Comparison of ENCODE assay signal across 19 mouse cellular contexts in genomic region chr4:101236797-101237196, GRCm38 (mm10). TPM values are rescaled to one million over a fixed set of nuclear protein-coding genes. Genes with fewer than 3 reads are reported as not detected.
DNase-seq lines count a peak whose midpoint lies in the region; ATAC-seq and TF ChIP-seq lines count a peak whose summit lies in the region.
"Had no signal": no experiment of that assay in that cellular context is flagged by ENCODE, and none has a peak within 500 bp of the region (broad histone marks: within the 10 kb centered on the region; RNA-seq: fewer than 3 reads in every experiment).

No protein-coding gene starts in this region.

- no peak for ATAC-seq in liver, embryonic 12.5 days
- ATAC-seq: forebrain, embryonic 13.5 days had no signal

- WGBS in heart, adult 2 months: 48% methylated on average over 6 of the region's 6 CpGs
- WGBS in liver, embryonic 12.5 days (ENCODE audit: insufficient replicate concordance): 45% methylated on average over 6 of the region's 6 CpGs
- WGBS in midbrain, embryonic 10.5 days: 87% methylated on average over 6 of the region's 6 CpGs

- TF ChIP-seq CTCF in heart, adult 2 months (IDR thresholded peaks at IDR 0.05): no peak

- peaks cover 15% of the 10 kb centered on the region for H3K79me2 ChIP-seq in heart, adult 2 months (replicated peaks; ENCODE audit: control insufficient read depth, insufficient read depth, low read length)

- H3K27ac ChIP-seq in heart, adult 2 months: peak overlapping the region; percentile 52; the same call in 1 of the 2 replicates
- H3K27ac ChIP-seq in liver, embryonic 12.5 days: no peak overlapping the region
- H3K27ac ChIP-seq in midbrain, embryonic 10.5 days (replicated peaks): no peak overlapping the region
- H3K27ac ChIP-seq: forebrain, embryonic 13.5 days; layer of hippocampus, adult 2 months; macrophage; midbrain, embryonic 12.5 days; neural tube, embryonic 13.5 days had no signal

- peaks cover 18% of the 10 kb centered on the region for H3K4me1 ChIP-seq in heart, adult 2 months (ENCODE audit: control insufficient read depth, insufficient read depth, low read length)
- peaks cover 83% of the 10 kb centered on the region for H3K4me1 ChIP-seq in liver, embryonic 12.5 days
- H3K4me1 ChIP-seq in midbrain, embryonic 10.5 days: 0 out of 2 replicates have a peak, but pooled peaks cover 5% of the 10 kb centered on the region
- H3K4me1 ChIP-seq: forebrain, embryonic 13.5 days had no signal

- no peak for TF ChIP-seq POLR2A in heart, adult 2 months (IDR thresholded peaks at IDR 0.05; ENCODE audit: insufficient read depth, low read depth, low read length)

- DNase-seq in heart, adult 2 months: peak in 1 of 2 experiments; percentile 50
- no peak for DNase-seq in heart, adult 8-10 months (ENCODE audit: low spot score)
- peak; percentile 35 for DNase-seq in liver
- DNase-seq in gastrocnemius, postnatal 14 days: peak; percentile 39
- DNase-seq in yolk sac, embryonic 10.5 days (ENCODE audit: low spot score): no peak
- no peak for DNase-seq in midbrain, embryonic 10.5 days (ENCODE audit: low spot score)
- DNase-seq: adrenal gland, adult 8-10 months; cerebellum, adult 9-10 months; kidney, adult 2 months; kidney, postnatal 10 days; layer of hippocampus, postnatal 36 days; right cerebral cortex, adult 18-20 months; thymus, postnatal 25 days had no signal

- H3K4me2 ChIP-seq in liver, embryonic 12.5 days: no peak overlapping the region
- H3K4me2 ChIP-seq: forebrain, embryonic 13.5 days; midbrain, embryonic 12.5 days; neural tube, embryonic 13.5 days had no signal

- no peak for TF ChIP-seq EP300 in heart, adult 2 months (IDR thresholded peaks at IDR 0.05; ENCODE audit: insufficient read depth, low read depth, low read length)

- H3K4me3 ChIP-seq in heart, adult 2 months: no peak overlapping the region
- H3K4me3 ChIP-seq in liver, embryonic 12.5 days: no peak overlapping the region
- no peak overlapping the region for H3K4me3 ChIP-seq in midbrain, embryonic 10.5 days
- H3K4me3 ChIP-seq: forebrain, embryonic 13.5 days; layer of hippocampus, adult 2 months; midbrain, embryonic 12.5 days; neural tube, embryonic 13.5 days had no signal

- intact Hi-C loops in heart, adult 2 months (cut with DNase I): loop anchor here (2.0 kb wide), 1 partner anchor 28 kb away; the partner anchor contains the start of gene Jak1
- intact Hi-C loops in gastrocnemius, postnatal 14 days (cut with DNase I; ENCODE audit: low total_unique reads): no loop called here

- no peaks in the 10 kb centered on the region for H3K27me3 ChIP-seq in heart, adult 2 months (ENCODE audit: control insufficient read depth, insufficient read depth, low read length)
- no peaks in the 10 kb centered on the region for H3K27me3 ChIP-seq in liver, embryonic 12.5 days (replicated peaks)
- H3K27me3 ChIP-seq in midbrain, embryonic 10.5 days (ENCODE audit: low read depth, poor library complexity, severe bottlenecking): no peaks in the 10 kb centered on the region
- H3K27me3 ChIP-seq: forebrain, embryonic 13.5 days; midbrain, embryonic 12.5 days; neural tube, embryonic 13.5 days had no signal

- peaks cover 10% of the 10 kb centered on the region for H3K36me3 ChIP-seq in heart, adult 2 months (ENCODE audit: control insufficient read depth, insufficient read depth, low read length)
- H3K36me3 ChIP-seq in liver, embryonic 12.5 days: 0 out of 2 replicates have a peak, but pooled peaks cover 3% of the 10 kb centered on the region
- no peaks in the 10 kb centered on the region for H3K36me3 ChIP-seq in midbrain, embryonic 10.5 days
- H3K36me3 ChIP-seq: midbrain, embryonic 12.5 days; neural tube, embryonic 13.5 days had no signal

- no peak overlapping the region for H3K9ac ChIP-seq in heart, adult 2 months (ENCODE audit: low read depth, low read length)
- no peak overlapping the region for H3K9ac ChIP-seq in liver, embryonic 12.5 days
- H3K9ac ChIP-seq: forebrain, embryonic 13.5 days; midbrain, embryonic 12.5 days; neural tube, embryonic 13.5 days had no signal

- no peaks in the 10 kb centered on the region for H3K9me3 ChIP-seq in liver, embryonic 12.5 days (replicated peaks)
- H3K9me3 ChIP-seq in midbrain, embryonic 10.5 days (replicated peaks): no peaks in the 10 kb centered on the region
- H3K9me3 ChIP-seq: forebrain, embryonic 13.5 days; midbrain, embryonic 12.5 days; neural tube, embryonic 13.5 days had no signal

RNA-seq across cellular contexts. Expression of gene Jak1, which starts 28.3 kb away (rescaled TPM):
- total RNA-seq in heart, adult 2 months (2021): 10 to 100 TPM; 86.7 to 95.4 TPM
- 30.9 and 53.7 TPM in 2 replicates for polyA plus RNA-seq in heart, adult 2 months (2012; rRNA removed)
- 100 to 1,000 TPM in 1 of 4 experiments, 10 to 100 TPM in 3; 80.9 to 106 (median 90.0) TPM for total RNA-seq in heart, adult 8-10 months (2022)
- polyA plus RNA-seq in liver, embryonic 12.5 days (2016; fragmentation: Nextera tagmentation; extraction: Ambion mirVana): 59.7 and 61.2 TPM in 2 replicates
- 100 to 1,000 TPM in 1 of 2 experiments, 10 to 100 TPM in 1; 96.6 to 108 TPM for total RNA-seq in gastrocnemius, postnatal 14 days (2021)
- 42.3 and 48.6 TPM in 2 replicates for polyA plus RNA-seq in midbrain, embryonic 10.5 days (2016; fragmentation: Nextera tagmentation; extraction: Ambion mirVana)

Comparison
In these comparisons a context has a peak if more than half of its experiments do, and no peak if none do; other contexts are left out.
1. DNase-seq: peak in liver (single experiment) and gastrocnemius, postnatal 14 days (single experiment); none in heart, adult 8-10 months (single experiment), yolk sac, embryonic 10.5 days (single experiment) and midbrain, embryonic 10.5 days (single experiment).